Mouse (Mus musculus) CD8-positive naive resting alpha-beta T cell, adult 2 months (primary cell): ENCODE measurements around the gene Cmtr2.

ENCODE experiments used
- DNase-seq, 2 experiments: peaks; one replicate each; pipeline ENCODE4 v3.0.0; 2022; ENCODE audit warnings: low read depth in 2 of 2, low spot score in 2 of 2

Gene Cmtr2

DNA sequence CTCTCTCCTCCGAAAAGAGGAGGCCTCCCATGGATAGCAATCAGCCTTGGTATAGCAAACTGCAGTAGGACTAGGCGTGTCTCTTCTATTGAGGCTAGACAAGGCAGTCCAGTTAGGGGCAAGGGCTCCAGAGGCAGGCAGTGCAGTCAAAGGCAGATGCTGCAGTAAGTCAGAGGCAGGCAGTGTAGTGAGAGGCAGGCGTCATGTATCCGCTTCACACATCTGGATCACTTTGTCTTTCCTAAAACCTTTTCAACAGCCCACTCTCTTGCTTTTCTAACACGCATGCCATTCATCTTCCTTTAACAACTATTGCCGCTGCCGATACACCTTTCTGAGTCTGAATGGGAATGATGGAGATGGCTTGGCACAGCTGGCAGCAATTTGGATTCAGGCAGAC, at the start of gene Cmtr2:
Cmtr2 (plus strand) TSS at position 301 of the 400 bp plus-strand sequence.
- no peak for DNase-seq

- DNase-seq, result no peak
Observed at GRCm38 (mm10) chr8:110166270-110166669, 49.2 kb upstream of the Cmtr2 start.

DNA sequence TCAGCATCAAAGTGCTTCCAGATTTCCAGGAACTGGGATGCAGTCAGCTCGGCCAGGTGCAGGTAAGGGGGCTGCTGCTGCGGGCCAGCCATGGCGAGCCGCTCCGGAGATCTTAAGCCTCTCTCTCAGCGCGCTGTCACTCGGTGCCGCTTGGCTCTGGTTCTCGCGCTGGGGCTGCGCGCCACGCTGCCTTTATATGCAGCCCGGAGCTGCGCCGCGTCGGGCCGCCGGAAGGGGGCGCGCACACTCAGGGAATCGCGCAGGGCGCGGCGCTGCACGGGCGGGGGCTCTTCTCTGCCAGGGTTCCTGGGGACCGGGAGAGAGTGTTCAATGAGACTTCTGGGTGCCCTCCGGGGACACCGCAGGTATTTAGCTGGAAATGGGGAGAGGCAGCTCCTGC, 47.4 kb upstream of the Cmtr2 start, which contains the start of gene Calb2:
Calb2 (minus strand) TSS at position 165 of the 400 bp plus-strand sequence.
- DNase-seq, result no peak

DNA sequence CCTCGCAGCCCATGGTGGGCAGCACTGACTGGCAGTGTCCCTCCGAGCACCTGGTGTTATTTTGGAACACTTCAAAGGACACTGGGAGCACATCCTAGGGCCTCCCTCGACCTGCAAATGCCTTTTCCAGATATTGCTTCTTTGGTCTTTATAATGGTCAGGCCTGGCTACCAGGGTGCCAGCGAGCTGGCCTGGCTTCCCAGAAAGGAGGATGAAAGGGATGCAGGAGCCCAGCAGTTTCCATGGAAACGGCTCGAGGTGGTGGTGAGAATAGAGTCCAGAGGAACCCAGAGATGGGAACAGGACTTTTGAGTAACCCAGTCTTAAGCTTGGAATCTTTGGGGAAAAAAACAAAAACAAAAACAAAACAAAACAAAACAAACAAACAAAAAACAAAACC, 43.3 kb upstream of the Cmtr2 start:
- no peak for DNase-seq

DNA sequence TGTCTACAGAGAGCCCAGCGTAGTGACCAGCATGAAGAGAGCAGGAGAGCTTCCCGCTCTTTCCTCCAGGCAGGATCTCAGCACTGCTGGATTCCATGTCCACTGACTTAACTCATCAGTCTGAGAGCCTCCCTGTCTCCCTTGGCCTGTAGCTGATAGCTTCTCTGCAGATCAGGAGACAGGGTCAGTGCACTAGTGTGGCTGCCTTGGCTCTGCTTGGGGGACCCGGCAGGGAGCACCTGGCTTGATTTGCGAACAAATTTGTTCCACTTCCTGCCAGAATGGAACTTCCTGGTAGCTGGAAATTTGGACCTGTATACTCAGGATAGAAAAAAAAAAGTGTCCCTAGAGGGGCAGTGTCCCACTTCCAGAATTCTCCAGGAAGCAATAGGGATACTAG, 40.6 kb upstream of the Cmtr2 start:
- DNase-seq, result no peak

- no peak for DNase-seq
Observed at GRCm38 (mm10) chr8:110177359-110178155, 37.9 kb upstream of the Cmtr2 start.

DNA sequence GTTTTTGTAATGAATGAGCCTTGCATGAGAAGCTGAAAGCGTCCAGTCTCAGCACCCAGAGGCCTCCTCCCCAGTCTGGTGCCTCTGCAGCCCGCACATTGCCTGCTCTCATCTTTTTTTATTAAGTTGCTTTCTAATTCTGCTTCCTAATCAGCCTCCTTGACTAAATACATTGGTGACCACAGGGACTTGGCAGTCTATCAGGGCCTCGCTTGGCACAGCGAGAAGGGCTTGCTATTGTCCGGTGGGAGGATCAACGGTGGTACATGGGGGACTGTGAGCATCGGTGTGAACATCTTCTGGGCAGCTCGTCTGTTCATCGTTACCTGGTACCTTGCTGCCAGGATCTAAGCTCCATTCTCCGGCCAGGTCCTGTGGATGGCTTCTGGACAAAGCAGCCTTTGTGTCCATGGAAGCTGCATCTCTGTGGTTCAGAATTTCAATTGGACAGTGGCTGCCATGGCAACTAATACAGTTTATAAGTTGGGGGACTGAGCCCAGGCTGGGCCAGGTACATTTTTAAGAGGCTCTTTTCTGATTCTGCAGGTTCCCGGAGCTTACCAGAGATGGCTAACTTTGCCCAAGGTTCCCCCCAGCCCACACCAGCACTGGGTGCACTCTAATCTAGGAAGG, 32.6 kb upstream of the Cmtr2 start:
- no peak for DNase-seq

- DNase-seq, result no peak
Observed at GRCm38 (mm10) chr8:110183748-110184147, 31.7 kb upstream of the Cmtr2 start.

- no peak for DNase-seq
Observed at GRCm38 (mm10) chr8:110185538-110185937, 29.9 kb upstream of the Cmtr2 start.

GRCm38 (mm10) chr8:110188961-110189750, 26.3 kb upstream of the Cmtr2 start:
- DNase-seq, result no peak

GRCm38 (mm10) chr8:110196678-110197077, 18.8 kb upstream of the Cmtr2 start:
- DNase-seq, result no peak

DNA sequence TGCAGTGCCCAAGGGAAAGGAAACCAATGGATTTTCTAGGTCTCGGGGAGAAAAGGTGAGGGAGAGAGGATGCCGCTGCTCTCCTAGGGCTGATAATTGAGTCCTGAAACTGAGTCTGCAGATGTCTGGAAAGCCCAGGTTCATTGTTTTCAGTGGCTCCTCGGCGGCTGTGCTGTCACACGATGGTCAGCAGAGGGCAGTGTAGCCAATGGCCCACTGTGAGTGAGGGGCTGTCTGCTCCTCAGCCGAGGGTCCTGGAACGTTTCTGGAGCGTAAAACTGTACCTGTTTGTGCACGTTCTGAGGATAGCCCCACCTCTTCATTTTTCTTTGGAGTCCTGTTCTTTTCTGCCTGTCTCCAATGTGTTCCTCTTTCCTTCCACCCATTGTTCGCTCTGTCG, 13.7 kb upstream of the Cmtr2 start:
- DNase-seq, result no peak

DNA sequence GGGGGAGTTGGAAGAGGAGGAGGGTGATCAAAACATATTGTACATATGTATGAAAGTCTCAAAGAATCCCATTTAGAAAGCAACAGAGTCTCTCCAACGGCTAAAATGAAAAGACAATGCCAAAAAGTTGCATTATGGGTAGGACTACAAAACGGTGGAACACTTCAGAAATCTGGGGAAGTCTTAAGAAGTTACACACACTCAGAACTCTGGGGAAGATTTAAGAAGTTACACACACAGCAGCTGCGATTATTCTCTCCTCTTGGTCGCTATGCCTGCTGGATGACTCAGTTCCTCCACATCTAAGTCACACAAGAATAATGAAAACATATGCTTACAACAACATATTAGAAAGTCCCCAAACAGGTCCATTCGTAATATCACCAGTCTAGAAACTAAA, 788 bp downstream of the Cmtr2 start:
- DNase-seq, result no peak

DNA sequence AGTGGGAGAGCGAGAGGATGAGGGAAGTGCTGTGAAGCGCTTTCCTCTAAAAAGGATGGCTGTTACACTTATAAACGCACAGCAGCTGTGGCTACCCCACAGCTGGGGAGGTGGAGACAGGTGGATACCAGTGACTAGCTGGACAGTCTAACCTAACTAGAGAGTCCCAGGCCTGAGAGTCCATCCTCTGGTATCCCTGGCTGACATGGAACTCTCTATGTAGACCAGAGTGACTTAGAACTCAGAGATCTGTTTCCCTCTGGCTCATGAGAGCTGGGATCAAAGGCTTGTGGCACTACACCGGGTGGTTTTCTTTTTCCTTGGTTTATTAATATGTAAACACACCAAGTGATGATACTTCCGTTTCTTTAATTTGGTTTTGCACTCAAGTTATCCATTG, 1.7 kb downstream of the Cmtr2 start:
- DNase-seq, result no peak

- peak; percentile 96 for DNase-seq
Observed at GRCm38 (mm10) chr8:110217681-110218131, 2.2 kb downstream of the Cmtr2 start.

DNA sequence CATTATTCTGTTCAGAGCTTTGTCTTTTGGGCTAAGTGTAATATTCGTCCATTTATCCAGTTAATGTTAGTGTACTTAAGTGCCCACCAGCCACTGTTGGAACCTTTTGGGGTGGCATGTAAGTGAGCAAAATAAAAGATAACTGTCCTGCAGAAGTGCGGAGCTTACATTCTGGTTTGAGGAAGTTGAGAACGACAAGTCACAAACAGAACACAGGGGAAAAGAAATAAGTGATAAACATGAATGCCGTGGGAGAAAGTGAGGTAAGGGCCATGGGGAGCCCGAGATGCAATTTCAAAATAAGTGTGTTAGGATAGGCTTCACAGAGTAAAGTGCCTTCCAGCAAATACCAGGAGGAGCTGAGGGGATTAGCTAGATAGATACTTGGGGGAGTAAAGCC, 3.0 kb downstream of the Cmtr2 start:
- DNase-seq, result no peak

DNA sequence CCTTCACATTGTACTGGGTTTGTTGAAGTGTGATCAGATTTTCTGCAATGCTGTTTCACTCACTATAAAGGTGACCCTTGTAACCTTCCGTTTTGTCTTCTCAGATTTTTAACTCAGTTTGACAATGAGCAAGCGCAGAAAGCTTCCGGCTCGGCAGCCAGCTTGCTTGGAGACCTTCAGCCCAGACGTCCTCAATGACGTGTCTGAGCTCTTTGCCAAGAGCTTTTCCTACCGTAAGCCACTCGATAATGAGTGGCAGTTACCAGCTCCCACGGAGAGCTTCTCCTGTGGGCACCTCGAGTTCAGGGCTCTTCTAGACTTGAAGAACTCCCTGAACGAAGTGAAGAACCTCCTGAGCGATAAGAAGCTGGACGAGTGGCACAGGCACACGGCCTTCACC, 5.5 kb downstream of the Cmtr2 start:
- DNase-seq, result no peak

- DNase-seq, result no peak
Observed at GRCm38 (mm10) chr8:110230803-110231202, 15.3 kb downstream of the Cmtr2 start.

DNA sequence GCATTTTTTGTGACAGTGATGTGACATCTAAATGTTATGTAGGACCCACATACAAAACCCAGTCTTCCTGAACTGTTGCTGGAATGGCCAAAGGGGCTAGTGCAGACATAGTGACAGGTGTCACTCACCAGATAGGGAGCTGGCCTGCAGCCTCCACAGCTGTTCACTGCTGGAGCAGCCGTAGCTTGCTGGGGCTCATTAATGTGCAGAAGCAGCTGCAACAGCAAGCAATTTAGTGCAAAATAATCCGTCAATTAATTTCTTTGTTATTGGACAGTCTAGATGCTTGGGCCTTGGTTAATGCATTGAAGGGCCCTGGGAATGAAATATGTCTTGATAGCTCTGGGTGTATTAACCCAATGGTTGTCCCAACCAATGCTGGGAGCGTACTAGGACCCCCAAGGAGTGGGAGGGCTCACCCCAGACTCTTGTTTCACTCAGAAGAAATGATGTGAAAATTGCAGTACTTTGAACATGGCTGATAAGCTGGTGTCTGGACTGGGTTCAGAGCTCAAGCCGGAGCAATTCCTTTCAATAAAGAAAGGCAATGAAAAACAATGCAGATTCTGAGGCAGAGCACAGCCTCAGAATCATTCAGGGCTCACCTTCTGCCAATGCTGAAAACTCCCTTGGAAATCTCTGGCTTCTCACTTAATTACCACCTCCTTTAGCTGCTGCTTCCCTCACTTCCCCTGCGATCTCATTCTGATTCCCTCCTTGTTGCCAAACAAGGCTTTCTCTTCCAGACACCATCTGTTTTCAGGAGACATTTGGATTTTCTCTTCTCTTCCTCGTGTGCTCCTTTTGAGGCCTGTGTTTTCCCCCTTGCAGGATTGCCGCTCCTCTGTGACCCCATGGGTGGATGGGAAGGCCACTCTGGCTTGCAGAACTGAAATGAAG, 27.1 kb downstream of the Cmtr2 start:
- no peak for DNase-seq

GRCm38 (mm10) chr8:110244566-110244965, 29.1 kb downstream of the Cmtr2 start:
- DNase-seq, result no peak

DNA sequence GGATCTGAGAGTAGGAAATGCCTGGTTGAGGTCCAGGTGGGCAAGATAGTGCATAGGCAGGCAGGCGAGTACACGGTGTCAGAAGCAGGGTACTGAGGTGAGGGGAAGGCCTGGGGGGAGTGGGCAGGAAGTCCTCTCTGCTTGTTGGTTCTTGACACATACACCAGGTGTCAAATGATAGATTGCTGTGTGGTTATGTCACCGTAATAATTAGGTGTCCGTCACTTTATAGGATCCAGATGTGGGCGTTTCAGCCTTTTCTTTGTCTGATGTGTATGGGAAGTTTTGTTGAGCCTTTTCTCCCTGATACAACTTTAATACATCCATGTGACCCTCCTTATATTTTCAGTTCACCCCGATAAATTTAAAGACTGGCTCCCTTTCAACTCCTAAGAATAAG, 31.8 kb downstream of the Cmtr2 start:
- no peak for DNase-seq
